8 mouse cellular contexts compared by ENCODE assay signal in genomic region chr9:96739808-96740711, GRCm38 (mm10). TPM values are rescaled to one million over a fixed set of nuclear protein-coding genes. Genes with fewer than 3 reads are reported as not detected.
DNase-seq lines count a peak whose midpoint lies in the region; ATAC-seq lines count a peak whose summit lies in the region.

No protein-coding gene starts in this region.

- no peak overlapping the region for H3K4me3 ChIP-seq in embryonic facial prominence, embryonic 14.5 days (ENCODE audit: low read depth, low read length)
- H3K4me3 ChIP-seq in embryonic facial prominence, embryonic 10.5 days: no peak overlapping the region
- H3K4me3 ChIP-seq in heart, embryonic 15.5 days: peak overlapping the region; percentile 20; the same call in 1 of the 2 replicates

- no peaks in the 10 kb centered on the region for H3K27me3 ChIP-seq in embryonic facial prominence, embryonic 14.5 days (replicated peaks; ENCODE audit: control insufficient read depth, insufficient read depth, low read length)
- no peaks in the 10 kb centered on the region for H3K27me3 ChIP-seq in embryonic facial prominence, embryonic 10.5 days (replicated peaks; ENCODE audit: low read depth, poor library complexity, severe bottlenecking)
- no peaks in the 10 kb centered on the region for H3K27me3 ChIP-seq in heart, embryonic 15.5 days

- ATAC-seq in embryonic facial prominence, embryonic 14.5 days (ENCODE audit: low read depth): no peak; the same call in 1 of the 2 replicates
- ATAC-seq in heart, embryonic 15.5 days (replicated peaks; ENCODE audit: insufficient number of reproducible peaks, insufficient read depth, low FRiP score, low read depth): peak; percentile 75

- H3K9me3 ChIP-seq in embryonic facial prominence, embryonic 14.5 days (ENCODE audit: control insufficient read depth, low read length): no peaks in the 10 kb centered on the region
- peaks cover 5% of the 10 kb centered on the region; the same call in 1 of the 2 replicates for H3K9me3 ChIP-seq in embryonic facial prominence, embryonic 10.5 days
- no peaks in the 10 kb centered on the region; the same call in 1 of the 2 replicates for H3K9me3 ChIP-seq in heart, embryonic 15.5 days (replicated peaks)

- no peak overlapping the region for H3K9ac ChIP-seq in embryonic facial prominence, embryonic 14.5 days (ENCODE audit: low read depth, low read length)
- peak overlapping the region; percentile 41 for H3K9ac ChIP-seq in heart, embryonic 15.5 days

- H3K27ac ChIP-seq in embryonic facial prominence, embryonic 14.5 days (replicated peaks; ENCODE audit: low read depth, low read length): peak overlapping the region; percentile 28; the same call in 1 of the 2 replicates
- H3K27ac ChIP-seq in embryonic facial prominence, embryonic 10.5 days (replicated peaks): no peak overlapping the region
- peak overlapping the region; percentile 95 for H3K27ac ChIP-seq in heart, embryonic 15.5 days

- 74% methylated on average over 22 of the region's 22 CpGs for WGBS in embryonic facial prominence, embryonic 14.5 days
- WGBS in embryonic facial prominence, embryonic 10.5 days: 92% methylated on average over 22 of the region's 22 CpGs
- 24% methylated on average over 22 of the region's 22 CpGs for WGBS in heart, embryonic 15.5 days

- peak; percentile 57 for DNase-seq in embryonic facial prominence, embryonic 14.5 days (ENCODE audit: low spot score)
- DNase-seq in embryonic facial prominence, embryonic 10.5 days (ENCODE audit: low spot score): no peak
- peak; percentile 91 for DNase-seq in A20 (ENCODE audit: low read depth, low spot score)
- DNase-seq in lung, postnatal 10 days: peak; percentile 75
- no peak for DNase-seq in cerebellum, postnatal 4 days (ENCODE audit: low spot score in 2 of 2)
- DNase-seq in cerebellum, adult 8-10 months: no peak
- no peak for DNase-seq in spleen, postnatal 14 days (ENCODE audit: low spot score in 2 of 2)

- H3K4me1 ChIP-seq in embryonic facial prominence, embryonic 14.5 days (ENCODE audit: control insufficient read depth, insufficient read depth, low read length): peaks cover 7% of the 10 kb centered on the region; the same call in 1 of the 2 replicates
- peaks cover 8% of the 10 kb centered on the region for H3K4me1 ChIP-seq in embryonic facial prominence, embryonic 10.5 days
- peaks cover 36% of the 10 kb centered on the region for H3K4me1 ChIP-seq in heart, embryonic 15.5 days (replicated peaks)

- no peaks in the 10 kb centered on the region for H3K36me3 ChIP-seq in embryonic facial prominence, embryonic 14.5 days (ENCODE audit: control insufficient read depth, insufficient read depth, low read length)
- no peaks in the 10 kb centered on the region for H3K36me3 ChIP-seq in embryonic facial prominence, embryonic 10.5 days (replicated peaks)
- H3K36me3 ChIP-seq in heart, embryonic 15.5 days: no peaks in the 10 kb centered on the region

- no peak overlapping the region for H3K4me2 ChIP-seq in embryonic facial prominence, embryonic 14.5 days (ENCODE audit: low read depth, low read length)
- peak overlapping the region; percentile 49 for H3K4me2 ChIP-seq in heart, embryonic 15.5 days

RNA-seq across cellular contexts. Expression of gene Zbtb38, which starts 12.6 kb away (rescaled TPM):
- 17.1 and 18.1 TPM in 2 replicates for polyA plus RNA-seq in embryonic facial prominence, embryonic 14.5 days (2014; fragmentation: Nextera tagmentation; extraction: Ambion mirVana)
- 8.4 and 8.6 TPM in 2 replicates for polyA plus RNA-seq in embryonic facial prominence, embryonic 10.5 days (2016; fragmentation: Nextera tagmentation; extraction: Ambion mirVana)
- polyA plus RNA-seq in heart, embryonic 15.5 days (2015; fragmentation: Nextera tagmentation; extraction: Ambion mirVana): 28.7 and 29.8 TPM in 2 replicates

Comparison
In these comparisons a context has a peak if more than half of its experiments do, and no peak if none do; other contexts are left out.
1. DNase-seq: peak in embryonic facial prominence, embryonic 14.5 days (single experiment), A20 (single experiment) and lung, postnatal 10 days (single experiment); none in embryonic facial prominence, embryonic 10.5 days (single experiment), cerebellum, postnatal 4 days (0 of 2), cerebellum, adult 8-10 months (single experiment) and spleen, postnatal 14 days (0 of 2).